Mouse (Mus musculus): ENCODE measurements around the gene 1600002K03Rik.

Gene 1600002K03Rik

DNA sequence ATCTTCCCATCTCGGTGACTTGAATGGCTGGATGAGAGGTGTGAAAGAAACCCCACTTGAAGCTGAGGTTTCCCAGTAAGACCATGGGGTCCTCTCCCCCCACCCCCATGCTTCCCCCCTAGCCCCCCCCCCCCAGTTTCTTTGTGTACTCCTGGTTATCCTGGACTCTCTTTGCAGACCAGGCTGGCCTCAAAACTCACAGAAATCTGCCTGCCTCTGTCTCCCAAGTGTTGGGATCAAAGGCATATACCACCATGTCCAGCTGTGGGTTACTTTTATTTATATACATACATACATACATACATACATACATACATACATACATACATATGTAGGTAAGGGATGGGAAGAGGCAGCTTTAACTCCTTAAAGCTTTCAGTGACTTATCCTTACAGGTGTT lies 3.7 kb upstream of the 1600002K03Rik start:
- DNase-seq = no peak

DNA sequence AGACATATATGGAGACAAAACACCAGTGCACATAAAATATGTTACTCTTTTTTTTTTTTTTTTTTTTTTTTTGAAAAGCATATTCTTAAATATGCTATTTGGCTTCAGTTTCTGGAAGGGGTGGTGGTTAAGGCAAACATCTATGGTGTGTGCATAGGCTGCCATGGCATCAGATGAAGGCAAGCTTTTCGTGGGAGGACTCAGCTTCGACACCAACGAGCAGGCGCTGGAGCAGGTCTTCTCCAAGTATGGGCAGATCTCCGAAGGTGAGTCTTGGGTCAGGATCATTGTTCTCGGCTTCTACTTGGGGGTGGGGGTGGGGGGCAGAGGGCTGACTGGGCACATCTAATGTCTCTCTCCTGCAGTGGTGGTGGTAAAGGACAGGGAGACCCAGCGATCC lies 3.1 kb upstream of the 1600002K03Rik start:
- no peak for DNase-seq

DNA sequence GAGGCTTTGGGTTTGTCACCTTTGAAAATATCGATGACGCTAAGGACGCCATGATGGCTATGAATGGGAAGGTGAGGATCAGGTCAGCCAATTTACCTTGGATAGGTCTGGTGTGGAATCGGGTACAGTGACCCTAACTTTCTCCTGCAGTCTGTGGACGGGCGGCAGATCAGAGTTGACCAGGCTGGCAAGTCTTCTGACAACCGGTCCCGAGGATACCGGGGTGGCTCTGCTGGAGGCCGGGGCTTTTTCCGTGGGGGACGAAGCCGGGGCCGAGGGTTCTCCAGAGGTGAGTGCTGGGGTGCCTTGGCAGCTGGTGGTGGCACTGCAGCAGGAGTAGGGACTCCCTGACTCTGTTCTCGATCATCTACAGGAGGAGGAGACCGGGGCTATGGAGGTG lies 2.7 kb upstream of the 1600002K03Rik start:
- DNase-seq = no peak

DNA sequence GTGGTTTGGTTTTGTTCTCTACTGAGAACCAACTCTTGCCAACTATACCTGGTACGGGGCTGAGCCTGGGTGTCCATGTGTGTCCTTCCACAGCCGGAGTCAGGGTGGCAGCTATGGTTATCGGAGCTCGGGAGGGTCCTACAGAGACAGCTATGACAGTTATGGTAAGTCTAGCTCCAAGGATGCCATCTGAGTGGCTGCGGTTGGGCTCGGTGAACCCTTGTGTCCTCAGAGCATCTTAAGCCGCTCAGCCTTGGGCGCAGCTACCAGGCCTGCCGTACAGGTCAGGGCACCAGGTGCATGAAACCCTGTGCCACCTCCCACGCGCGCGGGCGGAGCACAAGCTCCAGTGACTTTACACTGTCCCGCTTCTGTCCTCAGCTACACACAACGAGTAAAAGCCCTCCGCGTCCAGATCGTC lies 2.1 kb upstream of the 1600002K03Rik start:
- DNase-seq = peak; percentile 31

DNA sequence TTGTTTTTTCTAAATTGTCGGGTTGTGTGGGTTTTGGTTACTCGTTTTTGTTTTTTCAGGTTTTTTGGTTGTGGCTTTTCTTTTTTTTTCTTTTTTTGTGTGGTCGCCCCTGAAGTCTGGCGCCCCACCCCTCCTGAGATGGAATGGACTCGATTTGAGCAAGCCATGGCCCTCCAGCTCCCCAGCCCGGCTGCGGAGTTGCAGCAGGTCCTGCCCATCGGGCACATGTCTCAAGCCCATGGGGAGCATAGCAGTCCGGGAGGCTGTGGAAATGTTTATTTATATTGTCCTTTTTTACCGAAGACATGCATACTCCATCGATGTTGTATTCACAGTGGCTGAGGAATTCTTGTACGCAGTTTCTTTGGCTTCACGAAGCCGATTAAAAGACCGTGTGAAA lies 1.5 kb upstream of the 1600002K03Rik start:
- DNase-seq = no peak

DNA sequence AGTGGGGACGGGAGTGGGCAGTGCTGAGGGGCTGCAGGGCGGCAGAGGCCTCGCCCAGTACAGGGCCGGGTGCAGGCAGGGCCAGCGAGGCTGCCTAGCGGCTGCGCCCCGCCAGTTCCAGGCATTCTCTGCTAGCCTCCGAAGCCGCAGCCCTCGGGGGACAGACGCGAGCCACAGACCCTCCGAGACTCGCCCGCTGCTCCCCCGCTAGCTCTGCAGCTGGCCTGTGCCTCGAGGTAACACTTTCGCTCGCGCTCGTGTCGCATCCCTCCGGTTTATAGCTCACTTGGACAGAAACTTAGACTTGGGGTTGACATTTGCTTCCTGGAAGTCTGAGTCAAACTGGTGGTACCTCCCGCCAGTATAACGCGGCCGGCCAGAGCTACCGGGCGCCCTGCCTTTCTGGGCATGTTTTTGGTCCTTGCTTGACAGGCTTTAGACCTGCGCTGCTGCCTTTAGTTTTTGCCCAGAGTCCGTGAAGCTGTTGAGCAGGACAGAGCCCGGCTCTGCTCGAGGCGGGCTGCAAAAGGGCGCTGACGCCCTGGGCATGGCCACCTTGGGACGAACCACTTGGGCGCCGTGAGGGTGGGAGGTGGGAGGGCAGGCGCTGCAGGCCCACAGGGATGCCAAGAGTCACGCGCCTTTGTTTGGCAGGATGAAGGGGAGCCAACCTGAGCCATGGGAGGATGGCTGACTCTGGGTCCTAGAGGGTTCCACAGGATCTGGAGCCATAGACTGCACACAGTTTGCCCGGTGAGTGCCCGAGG lies 801 bp upstream of the 1600002K03Rik start:
- DNase-seq = peak; percentile 33

DNA sequence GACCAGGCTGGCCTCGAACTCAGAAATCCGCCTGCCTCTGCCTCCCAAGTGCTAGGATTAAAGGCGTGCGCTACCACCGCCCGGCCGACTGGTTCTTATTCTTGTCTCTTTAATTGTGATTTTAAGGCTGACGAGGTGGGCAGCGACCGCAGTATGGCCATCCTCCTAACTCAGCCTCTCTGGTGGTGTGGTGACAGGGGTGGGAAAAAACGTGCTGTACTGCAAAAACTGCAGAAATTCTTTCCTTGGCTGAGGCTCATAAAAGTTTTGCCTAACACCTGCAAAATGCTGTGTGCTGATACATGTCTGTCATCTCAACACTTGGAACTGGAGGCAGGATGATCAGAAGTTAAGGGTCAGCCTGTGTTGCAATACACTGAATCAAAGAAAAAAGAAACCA lies 614 bp downstream of the 1600002K03Rik start:
- no peak for DNase-seq

DNA sequence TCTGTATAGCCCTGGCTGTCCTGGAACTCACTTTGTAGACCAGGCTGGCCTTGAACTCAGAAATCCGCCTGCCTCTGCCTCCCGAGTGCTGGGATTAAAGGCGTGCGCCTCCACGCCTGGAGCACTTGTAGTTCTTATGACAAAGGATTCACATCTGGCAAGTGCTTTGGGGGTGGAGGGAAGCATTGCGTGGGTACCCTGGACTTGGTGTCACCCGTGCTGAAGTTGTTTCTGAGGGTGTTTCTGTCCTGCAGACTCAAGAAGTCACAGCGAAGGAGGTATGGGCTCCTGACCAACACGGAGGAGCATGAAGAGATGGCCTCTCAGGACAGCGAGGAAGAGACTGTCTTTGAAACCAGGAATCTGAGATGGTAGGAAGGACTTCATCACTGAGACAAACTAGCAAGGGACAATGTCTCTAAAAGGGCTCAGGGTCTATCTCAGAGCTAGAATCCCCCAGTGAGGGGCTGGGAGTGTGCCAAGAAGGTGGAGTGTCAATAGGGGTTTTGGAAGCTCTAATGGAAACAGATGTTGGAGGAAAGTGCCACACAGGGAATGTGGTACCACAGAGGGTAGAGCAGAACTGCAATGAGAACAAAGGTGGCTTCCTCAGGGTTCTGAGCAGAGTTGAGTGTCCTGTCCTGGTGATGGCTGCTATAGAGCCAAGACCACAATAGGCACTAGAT lies 1.4 kb downstream of the 1600002K03Rik start:
- DNase-seq = no peak

DNA sequence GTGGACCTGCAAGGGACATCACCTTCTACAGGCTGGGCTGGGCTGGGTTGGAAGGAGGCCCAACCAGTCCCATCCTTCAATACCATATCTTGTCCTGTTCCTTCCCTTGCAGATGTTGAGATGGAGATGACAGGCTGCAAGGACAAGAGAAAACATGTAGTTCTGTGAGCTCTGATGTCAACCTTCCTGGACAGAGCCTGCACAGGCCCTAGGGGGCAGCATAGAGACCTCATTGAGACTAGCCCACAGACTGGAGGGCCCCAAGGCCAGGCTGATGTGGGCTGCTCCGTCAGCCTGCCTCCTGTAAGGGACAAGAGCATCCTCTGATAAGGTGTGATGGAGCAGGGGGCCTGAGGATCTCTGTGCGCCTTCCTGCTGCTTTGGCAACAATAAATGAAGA lies 2.0 kb downstream of the 1600002K03Rik start:
- peak; percentile 31 for DNase-seq

DNA sequence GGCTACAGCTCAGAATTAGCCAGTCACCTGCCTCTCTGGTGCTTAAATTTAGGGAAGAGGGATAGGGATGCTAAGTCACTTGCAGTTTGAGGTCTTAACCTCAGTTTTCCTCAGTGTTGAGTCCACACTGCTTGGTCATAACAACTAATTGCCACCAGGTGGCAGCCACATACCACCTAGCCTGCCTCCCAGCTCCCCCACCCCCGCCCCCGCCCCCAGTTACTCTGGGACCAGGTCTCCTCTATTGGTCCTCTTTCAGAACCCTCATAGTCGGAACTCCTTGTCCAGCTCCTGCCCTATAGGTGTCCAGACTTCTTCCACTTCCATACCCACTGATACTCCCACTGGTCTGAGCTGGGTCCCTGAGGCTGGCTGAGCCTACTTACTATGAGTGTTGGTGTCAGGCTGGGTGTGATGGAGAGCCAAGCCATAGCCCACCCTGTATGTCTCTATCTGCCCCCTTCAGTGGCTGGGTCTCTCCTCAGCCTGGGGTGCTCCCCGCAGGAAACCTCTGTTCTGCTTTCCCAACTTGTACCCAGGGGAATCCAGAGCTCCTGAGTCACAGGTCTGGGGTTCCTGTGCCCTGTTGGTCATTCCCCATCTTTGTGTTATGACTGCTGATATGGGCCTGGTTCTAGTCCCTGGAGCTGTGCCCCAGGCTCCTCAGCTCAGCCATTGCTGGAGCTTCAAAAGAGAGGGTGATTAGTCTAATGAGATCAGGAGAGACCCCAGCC lies 3.0 kb downstream of the 1600002K03Rik start:
- no peak for DNase-seq

DNA sequence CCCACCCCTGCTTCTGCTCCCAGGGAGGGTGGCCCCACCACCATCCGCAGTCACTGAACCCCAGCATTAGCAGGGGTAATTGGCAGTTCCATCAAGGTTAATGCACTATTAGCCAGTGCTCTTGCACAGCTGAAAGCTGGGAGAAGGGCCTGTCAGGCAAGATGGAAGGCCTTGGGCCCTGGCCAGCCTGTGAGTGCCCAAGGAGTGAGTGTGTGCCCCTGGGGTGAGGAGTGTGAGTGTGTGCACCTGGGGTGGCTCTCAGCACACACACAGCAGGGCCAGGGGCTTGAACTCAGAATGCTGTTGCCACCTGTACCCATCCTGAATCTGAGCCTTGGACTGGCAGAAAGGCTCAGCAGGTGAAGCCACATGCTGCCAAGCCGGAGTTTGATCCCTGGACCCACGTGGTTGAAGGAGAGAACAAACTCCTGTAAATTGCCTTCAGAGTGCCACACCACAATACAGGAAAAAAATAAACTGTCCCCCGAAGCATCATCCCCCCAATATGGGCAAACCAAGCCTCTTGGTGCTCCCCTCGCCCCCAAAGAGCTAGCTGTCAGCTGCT lies 3.6 kb downstream of the 1600002K03Rik start:
- DNase-seq = no peak

DNA sequence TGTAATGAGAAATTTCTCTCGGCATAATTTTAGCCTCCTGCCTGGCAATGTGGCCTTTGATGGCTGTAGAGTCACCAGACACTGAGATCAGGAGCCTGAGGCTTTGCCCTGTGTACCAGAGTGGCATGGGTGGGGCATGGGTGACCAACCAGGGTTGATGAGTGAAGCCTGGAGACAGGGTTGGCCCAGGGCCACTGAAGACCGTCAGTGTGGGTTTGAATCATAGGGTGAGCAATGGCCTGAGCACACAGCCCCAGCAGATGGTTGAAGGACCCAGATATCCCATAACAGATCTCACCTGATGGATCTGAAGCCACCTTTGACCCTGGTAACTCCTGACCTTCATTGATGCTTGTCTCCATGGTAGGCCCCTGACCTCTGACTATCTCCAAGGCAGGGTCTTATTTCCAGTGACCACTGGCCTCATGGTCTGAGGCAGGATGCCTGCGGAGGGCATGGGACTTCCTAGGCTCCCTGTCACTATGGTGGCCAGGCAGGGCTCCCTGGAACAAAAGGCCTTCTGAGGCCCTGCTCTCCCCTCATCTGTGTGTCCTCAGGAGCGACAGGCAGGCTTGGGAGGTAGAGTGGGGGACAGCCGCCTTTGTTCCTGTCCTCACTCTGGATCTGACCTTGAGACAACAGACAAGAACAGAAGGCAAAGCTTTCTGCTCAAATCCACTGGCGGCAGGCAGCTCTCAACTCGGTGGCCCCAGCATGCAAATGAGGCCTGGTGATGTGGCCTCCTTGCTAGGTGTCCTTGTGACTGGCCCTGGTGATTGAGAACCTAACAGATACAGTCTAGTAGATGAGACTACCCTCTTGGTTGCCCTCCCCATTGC lies 4.9 kb downstream of the 1600002K03Rik start:
- DNase-seq = no peak

DNA sequence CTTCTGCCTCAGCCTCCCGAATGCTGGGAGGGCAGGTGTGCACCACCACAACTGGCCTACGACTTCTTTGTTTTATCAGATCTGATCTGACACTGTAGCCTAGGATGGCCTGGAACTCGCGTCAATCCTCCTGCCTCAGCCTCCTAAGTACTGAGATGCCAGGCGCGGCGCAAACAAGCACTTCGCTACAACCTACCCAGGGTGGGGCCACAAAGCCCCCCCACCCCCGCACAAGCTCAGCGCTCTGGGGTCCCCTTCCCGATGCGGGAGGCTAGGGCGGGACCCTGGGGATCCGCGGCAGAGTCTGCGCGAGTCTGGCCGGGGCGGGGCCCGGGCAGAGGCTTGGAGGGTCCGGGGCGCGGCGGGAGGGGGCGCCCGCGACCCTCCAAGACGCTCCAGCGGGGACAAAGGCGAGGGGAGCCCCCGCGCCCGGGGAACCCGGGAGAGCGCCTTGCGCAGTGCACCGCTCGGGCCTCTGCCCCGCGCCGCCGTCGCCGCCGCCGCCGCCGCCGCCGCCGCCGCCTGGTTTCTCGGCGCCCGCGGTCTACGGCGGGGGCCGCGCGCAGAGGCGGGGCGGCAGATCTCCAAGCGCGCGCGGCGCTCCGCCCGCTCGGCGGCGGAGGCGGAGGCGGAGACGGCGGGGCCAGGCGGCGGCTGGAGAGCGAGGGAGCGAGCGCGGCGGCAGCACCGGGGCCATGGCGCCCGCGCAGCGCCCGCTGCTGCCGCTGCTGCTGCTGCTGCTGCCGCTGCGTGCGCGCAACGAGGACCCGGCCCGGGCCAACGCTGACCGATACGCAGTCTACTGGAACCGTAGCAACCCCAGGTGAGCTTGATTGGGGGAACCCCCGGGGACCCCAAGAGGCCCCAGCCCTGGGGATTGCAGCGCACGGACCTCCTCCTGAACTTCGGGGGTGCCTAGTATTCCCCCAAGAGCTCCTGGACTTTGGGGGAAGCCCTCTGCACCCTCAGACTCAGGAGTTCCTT lies 6.6 kb downstream of the 1600002K03Rik start, which contains the start of gene Efna2:
Gene Efna2, plus strand, starts transcription at position 415 of the 984 bp plus-strand sequence.
- DNase-seq = no peak

DNA sequence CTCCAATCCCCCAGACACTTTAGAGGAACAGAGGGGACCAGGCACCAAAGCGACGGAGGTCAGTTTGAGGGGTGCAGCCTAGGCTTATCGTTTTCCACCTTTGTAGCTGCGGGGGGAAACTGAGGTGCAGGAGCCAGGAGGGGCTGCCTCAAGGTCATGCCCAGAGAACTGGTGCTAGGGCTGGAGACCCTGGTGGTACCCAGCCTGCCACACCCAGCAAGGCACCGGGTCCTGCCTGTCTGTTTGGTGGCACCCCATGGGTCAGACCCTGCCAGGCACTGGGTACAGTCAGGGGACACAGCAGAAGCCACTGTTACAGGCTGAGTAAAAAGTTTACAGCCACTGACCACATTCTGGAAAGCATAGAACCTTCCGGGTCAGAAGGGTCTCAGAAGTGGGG lies 7.5 kb downstream of the 1600002K03Rik start:
- no peak for DNase-seq

DNA sequence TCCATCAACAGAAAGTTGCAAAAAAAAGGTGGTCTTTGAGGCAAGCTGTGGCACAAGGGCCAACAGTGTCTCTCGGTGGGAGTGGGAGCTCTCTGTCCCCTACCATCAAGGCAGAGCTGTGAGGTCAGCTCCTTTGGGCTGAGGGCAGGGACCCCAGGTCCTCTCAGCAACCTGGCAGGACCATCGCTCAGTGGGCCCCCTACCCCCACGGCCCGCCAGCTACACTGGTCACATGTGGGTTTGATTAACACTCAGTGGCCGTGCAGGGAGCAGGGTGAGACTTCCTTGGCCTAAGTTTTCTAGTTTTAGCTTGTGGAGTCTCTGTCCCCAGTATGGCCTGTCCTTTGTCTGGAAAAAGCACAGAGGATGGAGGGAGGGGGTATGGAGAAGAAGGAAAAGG lies 8.1 kb downstream of the 1600002K03Rik start:
- no peak for DNase-seq

DNA sequence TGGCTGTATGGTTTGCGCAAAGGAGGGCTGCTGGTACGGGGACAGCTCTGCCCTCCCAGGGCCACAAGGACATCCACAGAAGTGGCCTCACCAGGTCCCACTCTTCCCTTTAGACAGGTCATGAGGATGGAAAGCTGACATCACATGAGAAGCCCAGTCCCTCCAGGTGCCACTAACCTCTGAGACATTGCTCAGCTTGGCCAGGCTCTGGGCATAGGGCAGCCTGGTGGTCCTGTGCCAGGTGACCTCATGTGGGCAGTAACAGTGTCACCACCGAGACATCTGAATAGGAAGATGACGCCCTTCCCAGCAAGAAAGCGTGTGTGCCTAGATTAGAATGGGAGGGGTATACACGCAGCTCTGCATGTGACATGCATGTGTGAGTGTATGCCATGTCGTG lies 9.8 kb downstream of the 1600002K03Rik start:
- DNase-seq = no peak

DNA sequence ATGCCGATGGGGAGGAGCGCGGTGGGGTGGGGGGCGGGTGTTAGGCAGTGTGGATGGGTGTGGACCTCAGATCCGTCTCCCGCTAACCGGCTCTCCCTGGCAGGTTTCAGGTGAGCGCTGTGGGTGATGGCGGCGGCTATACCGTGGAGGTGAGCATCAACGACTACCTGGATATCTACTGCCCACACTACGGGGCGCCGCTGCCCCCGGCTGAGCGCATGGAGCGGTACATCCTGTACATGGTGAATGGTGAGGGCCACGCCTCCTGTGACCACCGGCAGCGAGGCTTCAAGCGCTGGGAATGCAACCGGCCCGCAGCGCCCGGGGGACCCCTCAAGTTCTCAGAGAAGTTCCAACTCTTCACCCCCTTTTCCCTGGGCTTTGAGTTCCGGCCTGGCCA lies 13.9 kb downstream of the 1600002K03Rik start:
- DNase-seq = no peak

DNA sequence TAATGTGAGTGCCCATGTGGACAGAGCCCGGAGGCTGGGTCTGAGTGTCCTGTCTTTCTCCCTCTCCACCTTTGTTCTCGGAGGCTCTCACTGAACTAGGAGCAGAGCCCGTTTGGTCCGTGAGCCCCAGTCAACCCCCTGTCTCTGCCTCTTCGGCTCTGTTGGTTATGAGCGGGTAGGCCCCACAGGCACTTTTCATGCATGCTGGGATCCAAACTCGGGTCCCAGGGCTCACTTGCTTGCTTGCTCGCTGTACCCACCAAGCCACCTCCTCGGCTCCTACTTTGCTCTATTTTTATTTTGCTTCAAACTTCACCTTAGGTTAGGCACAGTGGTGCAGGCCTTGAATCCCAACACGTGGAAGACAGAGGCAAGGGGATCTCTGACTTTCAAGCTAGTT lies 15.0 kb downstream of the 1600002K03Rik start:
- no peak for DNase-seq

DNA sequence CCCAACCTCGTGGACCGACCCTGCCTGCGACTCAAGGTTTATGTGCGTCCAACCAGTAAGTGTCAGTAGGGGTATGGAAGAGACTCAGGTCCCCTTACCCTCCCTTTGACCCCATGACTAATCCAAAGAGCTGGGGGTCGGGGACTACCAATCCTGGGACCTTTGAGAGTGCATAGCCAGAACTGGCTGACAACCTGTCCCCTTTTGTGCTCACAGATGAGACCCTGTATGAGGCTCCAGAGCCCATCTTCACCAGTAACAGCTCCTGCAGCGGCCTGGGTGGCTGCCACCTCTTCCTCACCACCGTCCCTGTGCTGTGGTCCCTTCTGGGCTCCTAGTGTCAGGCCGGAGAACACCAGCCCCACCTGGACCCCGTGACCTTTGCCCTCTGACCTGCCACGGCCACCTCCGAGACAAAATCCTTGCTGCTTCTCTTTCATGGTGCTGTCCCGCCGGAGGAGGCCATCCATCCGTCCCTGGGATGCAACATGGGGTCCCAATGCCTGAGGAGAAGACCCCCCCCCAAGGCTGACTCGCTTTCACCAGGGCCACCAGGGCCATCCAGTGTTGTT lies 15.8 kb downstream of the 1600002K03Rik start:
- no peak for DNase-seq

DNA sequence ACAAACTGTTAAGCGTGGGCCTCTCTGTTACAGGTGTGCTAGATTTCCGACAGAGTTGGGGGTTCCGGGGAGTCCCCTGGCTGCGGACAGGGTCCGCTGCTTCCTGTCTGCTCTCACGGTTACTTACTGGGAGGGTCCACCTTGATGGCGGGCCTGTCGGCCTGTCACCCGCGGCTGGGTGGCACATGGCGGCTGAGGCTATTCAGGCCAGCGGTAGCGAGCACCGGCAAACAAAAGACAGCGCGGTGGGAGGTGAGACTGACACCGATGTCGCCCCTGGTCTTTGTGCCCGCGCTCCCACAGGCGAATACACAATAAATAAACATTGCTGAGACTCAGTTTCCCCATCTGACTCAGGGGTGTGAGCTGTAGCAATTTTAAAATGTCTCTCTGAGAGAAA lies 17.3 kb downstream of the 1600002K03Rik start:
- DNase-seq = no peak

DNA sequence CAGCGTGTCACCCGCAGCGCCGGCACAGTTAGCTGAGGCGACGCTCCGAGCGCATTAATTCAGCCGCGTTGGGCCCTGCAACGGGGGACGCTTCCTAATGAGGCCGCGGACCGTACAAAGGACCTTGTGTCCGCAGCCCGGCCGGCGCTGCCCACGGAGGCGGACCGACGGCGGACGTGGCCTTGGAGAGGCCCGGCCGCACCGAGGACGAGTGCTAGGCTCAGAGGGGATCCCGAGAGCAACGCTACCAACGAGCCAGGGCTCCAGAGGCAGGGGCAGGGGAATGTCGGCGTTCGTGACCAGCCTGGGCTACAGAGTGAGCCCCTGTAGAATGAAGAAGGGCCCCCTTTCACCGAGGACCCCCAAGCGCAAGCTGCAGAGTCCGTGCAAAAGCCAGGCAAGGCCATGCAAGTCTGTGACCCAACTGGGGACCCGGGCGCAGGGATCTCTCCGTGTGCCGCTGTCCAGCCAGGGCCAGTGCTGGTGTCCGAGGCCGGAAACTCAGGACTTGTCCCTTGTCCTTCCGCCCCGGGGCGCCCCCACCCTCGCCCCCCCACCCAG lies 17.8 kb downstream of the 1600002K03Rik start:
- DNase-seq = no peak
